Mouse (Mus musculus): ENCODE measurements around the gene Mc1r. TPM values are rescaled to one million over a fixed set of nuclear protein-coding genes. Genes with fewer than 3 reads are reported as not detected.
"Not testable (repeated sequence)": the region's sequence is repeated elsewhere in the genome, so short reads cannot be mapped to it uniquely, and the experiment has no call there.

Mc1r gene
- polyA plus RNA-seq, 1 experiment from 2014 or later = not detected

- no peaks in the 10 kb centered on the region for H3K36me3 ChIP-seq (ENCODE audit: insufficient read depth, low read length)
- no peak overlapping the region for H3K9ac ChIP-seq (ENCODE audit: low read depth, low read length)
- peaks cover 23% of the 10 kb centered on the region for H3K9me3 ChIP-seq (replicated peaks; ENCODE audit: low read length)
- WGBS = 96% methylated on average over 28 of the region's 29 CpGs
- no peak for TF ChIP-seq CTCF (IDR thresholded peaks at IDR 0.05; ENCODE audit: low read depth)
- no peak overlapping the region for H3K4me3 ChIP-seq (replicated peaks; ENCODE audit: low read depth, low read length)
- ATAC-seq (replicated peaks; ENCODE audit: low FRiP score, low read depth) (no peak), DNase-seq (ENCODE audit: low spot score) (no peak)
- no peaks in the 10 kb centered on the region for H3K4me1 ChIP-seq (replicated peaks; ENCODE audit: insufficient read depth, low read length)
- no peak overlapping the region for H3K4me2 ChIP-seq (ENCODE audit: low read length)
- H3K27me3 ChIP-seq (ENCODE audit: insufficient read depth, low read length) = no peaks in the 10 kb centered on the region
- no peak overlapping the region for H3K27ac ChIP-seq
These were observed 21.5 kb downstream of the Mc1r start for GRCm38 (mm10) chr8:123428343-123428893.

DNA sequence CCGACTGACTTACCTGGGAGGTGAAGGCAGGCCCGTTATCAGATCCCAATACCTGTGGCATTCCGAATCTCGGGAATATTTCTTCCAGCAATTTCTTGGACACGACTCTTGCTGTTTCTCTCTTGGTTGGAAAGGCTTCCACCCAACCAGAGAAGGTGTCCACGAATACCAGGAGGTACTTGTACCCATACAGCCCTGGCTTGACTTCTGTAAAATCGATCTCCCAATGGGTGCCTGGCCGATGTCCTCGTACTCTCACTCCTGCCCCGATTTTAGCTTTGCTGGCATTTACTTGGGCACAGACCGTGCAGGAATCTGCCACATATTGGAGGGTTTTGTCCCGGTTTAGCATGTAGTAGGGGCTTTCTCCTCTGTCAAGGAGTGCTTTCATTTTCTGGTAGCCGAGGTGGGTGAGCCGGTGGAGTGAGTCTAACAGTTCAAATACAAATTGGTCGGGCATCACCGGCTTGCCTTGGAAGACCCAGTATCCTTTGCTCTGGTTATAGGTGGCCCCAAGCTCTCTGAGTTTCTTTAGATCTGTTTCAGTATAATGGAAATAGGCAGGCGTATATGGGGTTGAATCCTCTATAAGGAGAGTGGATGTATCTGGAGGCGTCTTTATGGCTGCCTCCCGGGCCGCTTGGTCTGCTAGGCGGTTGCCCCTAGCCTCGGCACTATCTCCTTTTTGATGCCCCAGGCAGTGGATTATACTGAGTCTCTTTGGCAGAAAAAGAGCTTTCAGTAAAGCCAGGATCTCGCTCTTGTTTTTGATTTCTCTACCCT is 22.2 kb downstream of the Mc1r start:
- DNase-seq (ENCODE audit: low spot score) (no peak), ATAC-seq (replicated peaks; ENCODE audit: low FRiP score, low read depth) (no peak)
- H3K9me3 ChIP-seq (replicated peaks; ENCODE audit: low read length) = peaks cover 23% of the 10 kb centered on the region
- no peak overlapping the region for H3K9ac ChIP-seq (ENCODE audit: low read depth, low read length)
- TF ChIP-seq CTCF (IDR thresholded peaks at IDR 0.05; ENCODE audit: low read depth) = no peak
- H3K4me3 ChIP-seq (replicated peaks; ENCODE audit: low read depth, low read length) = no peak overlapping the region
- no peaks in the 10 kb centered on the region for H3K4me1 ChIP-seq (replicated peaks; ENCODE audit: insufficient read depth, low read length)
- no peak overlapping the region for H3K27ac ChIP-seq
- no peaks in the 10 kb centered on the region for H3K27me3 ChIP-seq (ENCODE audit: insufficient read depth, low read length)
- no peaks in the 10 kb centered on the region for H3K36me3 ChIP-seq (ENCODE audit: insufficient read depth, low read length)
- WGBS = 95% methylated on average over 23 of the region's 23 CpGs
- H3K4me2 ChIP-seq (ENCODE audit: low read length) = no peak overlapping the region

DNA sequence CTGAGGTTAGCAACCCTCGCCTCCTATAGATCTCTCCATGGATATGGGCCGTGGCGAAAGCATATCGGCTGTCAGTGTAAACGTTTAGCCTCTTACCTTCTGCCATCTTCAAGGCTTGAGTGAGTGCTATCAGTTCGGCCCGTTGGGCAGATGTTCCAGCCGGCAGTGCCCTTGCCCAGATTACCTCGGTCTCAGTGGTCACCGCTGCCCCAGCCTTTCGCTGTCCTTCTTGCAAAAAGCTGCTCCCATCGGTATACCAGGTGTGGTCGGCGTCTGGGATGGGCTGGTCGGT is 22.8 kb downstream of the Mc1r start:
- WGBS = 96% methylated on average over 15 of the region's 15 CpGs
- not testable (repeated sequence) for H3K36me3 ChIP-seq (ENCODE audit: insufficient read depth, low read length); H3K27ac ChIP-seq; H3K4me3 ChIP-seq (replicated peaks; ENCODE audit: low read depth, low read length); ATAC-seq (replicated peaks; ENCODE audit: low FRiP score, low read depth); DNase-seq (ENCODE audit: low spot score); H3K4me2 ChIP-seq (ENCODE audit: low read length); H3K4me1 ChIP-seq (replicated peaks; ENCODE audit: insufficient read depth, low read length); H3K27me3 ChIP-seq (ENCODE audit: insufficient read depth, low read length); H3K9ac ChIP-seq (ENCODE audit: low read depth, low read length)
- H3K9me3 ChIP-seq (replicated peaks; ENCODE audit: low read length) = peaks cover 23% of the 10 kb centered on the region

- H3K36me3 ChIP-seq (ENCODE audit: insufficient read depth, low read length); H3K27me3 ChIP-seq (ENCODE audit: insufficient read depth, low read length); H3K4me3 ChIP-seq (replicated peaks; ENCODE audit: low read depth, low read length); H3K9ac ChIP-seq (ENCODE audit: low read depth, low read length); H3K4me1 ChIP-seq (replicated peaks; ENCODE audit: insufficient read depth, low read length); DNase-seq (ENCODE audit: low spot score); H3K4me2 ChIP-seq (ENCODE audit: low read length); ATAC-seq (replicated peaks; ENCODE audit: low FRiP score, low read depth); H3K27ac ChIP-seq: not testable (repeated sequence)
- WGBS = 91% methylated on average over 8 of the region's 8 CpGs
- peaks cover 23% of the 10 kb centered on the region for H3K9me3 ChIP-seq (replicated peaks; ENCODE audit: low read length)
These were observed 24.0 kb downstream of the Mc1r start for GRCm38 (mm10) chr8:123430936-123431335.

- WGBS = 97% methylated on average over 25 of the region's 25 CpGs
- H3K4me2 ChIP-seq (ENCODE audit: low read length) = no peak overlapping the region
- H3K27me3 ChIP-seq (ENCODE audit: insufficient read depth, low read length) = no peaks in the 10 kb centered on the region
- H3K27ac ChIP-seq = no peak overlapping the region
- H3K4me1 ChIP-seq (replicated peaks; ENCODE audit: insufficient read depth, low read length) = no peaks in the 10 kb centered on the region
- ATAC-seq (replicated peaks; ENCODE audit: low FRiP score, low read depth) = no peak
- H3K9me3 ChIP-seq (replicated peaks; ENCODE audit: low read length) = peaks cover 20% of the 10 kb centered on the region
- no peak for DNase-seq (ENCODE audit: low spot score)
- H3K9ac ChIP-seq (ENCODE audit: low read depth, low read length) = no peak overlapping the region
- no peak overlapping the region for H3K4me3 ChIP-seq (replicated peaks; ENCODE audit: low read depth, low read length)
- no peaks in the 10 kb centered on the region for H3K36me3 ChIP-seq (ENCODE audit: insufficient read depth, low read length)
- no peak for TF ChIP-seq CTCF (IDR thresholded peaks at IDR 0.05; ENCODE audit: low read depth)
These were observed 24.9 kb downstream of the Mc1r start for GRCm38 (mm10) chr8:123431616-123432365.

- Histone ChIP-seq H3K36me3 (ENCODE audit: insufficient read depth, low read length) (no peaks in the 10 kb centered on the region), H3K4me1 (replicated peaks; ENCODE audit: insufficient read depth, low read length) (no peaks in the 10 kb centered on the region), H3K9me3 (replicated peaks; ENCODE audit: low read length) (peaks cover 16% of the 10 kb centered on the region), H3K4me3 (replicated peaks; ENCODE audit: low read depth, low read length) (no peak overlapping the region), H3K9ac (ENCODE audit: low read depth, low read length) (no peak overlapping the region), H3K27me3 (ENCODE audit: insufficient read depth, low read length) (no peaks in the 10 kb centered on the region), H3K4me2 (ENCODE audit: low read length) (no peak overlapping the region), H3K27ac (no peak overlapping the region)
- no peak for DNase-seq (ENCODE audit: low spot score)
- ATAC-seq (replicated peaks; ENCODE audit: low FRiP score, low read depth) = no peak
- TF ChIP-seq CTCF (IDR thresholded peaks at IDR 0.05; ENCODE audit: low read depth) = no peak
- 97% methylated on average over 16 of the region's 16 CpGs for WGBS
These were observed 25.5 kb downstream of the Mc1r start for GRCm38 (mm10) chr8:123432381-123432780.

DNA sequence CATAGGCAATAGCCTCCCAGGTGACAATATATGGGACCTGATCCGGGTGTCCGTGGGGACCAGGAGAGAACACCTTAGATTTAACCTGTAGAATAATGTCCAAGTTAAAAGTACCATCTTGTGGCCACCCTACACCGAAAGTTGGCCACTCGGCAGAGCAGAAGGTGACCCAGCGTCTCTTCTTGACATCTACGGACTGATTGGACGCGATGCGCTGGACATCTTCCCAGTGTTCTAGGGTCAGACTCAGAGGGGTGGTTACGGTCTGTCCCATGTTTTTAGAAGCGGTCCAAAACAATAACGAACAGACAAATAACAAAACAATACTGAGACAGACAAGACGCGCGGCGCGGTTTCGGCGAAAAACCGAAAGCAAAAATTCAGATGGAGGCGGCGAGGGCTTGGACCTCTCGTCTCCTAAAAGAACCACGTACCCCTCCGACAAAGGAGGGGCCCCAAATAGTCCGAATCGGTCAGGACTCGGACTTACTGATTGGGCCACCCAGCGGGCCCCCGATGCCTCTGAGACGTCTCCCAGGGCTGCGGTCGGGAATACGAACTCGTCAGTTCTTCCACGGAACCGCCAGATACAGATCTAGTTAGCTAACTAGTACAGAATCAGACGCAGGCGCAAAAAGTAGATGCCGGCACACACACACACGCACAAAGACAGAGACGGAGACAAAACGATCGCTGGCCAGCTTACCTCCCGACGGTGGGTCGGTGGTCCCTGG is 26.5 kb downstream of the Mc1r start:
- H3K27me3 ChIP-seq (ENCODE audit: insufficient read depth, low read length); H3K9me3 ChIP-seq (replicated peaks; ENCODE audit: low read length); DNase-seq (ENCODE audit: low spot score); H3K4me1 ChIP-seq (replicated peaks; ENCODE audit: insufficient read depth, low read length); H3K4me2 ChIP-seq (ENCODE audit: low read length); ATAC-seq (replicated peaks; ENCODE audit: low FRiP score, low read depth); H3K36me3 ChIP-seq (ENCODE audit: insufficient read depth, low read length); H3K9ac ChIP-seq (ENCODE audit: low read depth, low read length); H3K4me3 ChIP-seq (replicated peaks; ENCODE audit: low read depth, low read length); H3K27ac ChIP-seq: not testable (repeated sequence)
- 97% methylated on average over 41 of the region's 47 CpGs for WGBS
